Mouse (Mus musculus): Measurements from ENCODE around the gene Hils1.

Hils1 gene

GRCm38 (mm10) chr11:94994947-94995772 is 27.8 kb downstream of the Hils1 start:
- in situ Hi-C loops (cut with MboI; ENCODE audit: low pct_unique_long_range_greater_than_20kb in 1 of 2, low sequenced_read_pairs in 2 of 2, unreplicated experiment in 1 of 2), result no loop called here

GRCm38 (mm10) chr11:94996101-94996500 is 28.7 kb downstream of the Hils1 start:
- in situ Hi-C loops (cut with MboI; ENCODE audit: low pct_unique_long_range_greater_than_20kb in 1 of 2, low sequenced_read_pairs in 2 of 2, unreplicated experiment in 1 of 2), result no loop called here

GRCm38 (mm10) chr11:94996984-94997383 is 29.6 kb downstream of the Hils1 start:
- in situ Hi-C loops (cut with MboI; ENCODE audit: low pct_unique_long_range_greater_than_20kb in 1 of 2, low sequenced_read_pairs in 2 of 2, unreplicated experiment in 1 of 2), result no loop called here

GRCm38 (mm10) chr11:94997596-94997995 is 30.2 kb downstream of the Hils1 start:
- in situ Hi-C loops (cut with MboI; ENCODE audit: low pct_unique_long_range_greater_than_20kb in 1 of 2, low sequenced_read_pairs in 2 of 2, unreplicated experiment in 1 of 2), result no loop called here

- in situ Hi-C loops (cut with MboI; ENCODE audit: low pct_unique_long_range_greater_than_20kb in 1 of 2, low sequenced_read_pairs in 2 of 2, unreplicated experiment in 1 of 2), result no loop called here
These were observed 30.7 kb downstream of the Hils1 start for GRCm38 (mm10) chr11:94998041-94998531.

GRCm38 (mm10) chr11:95000128-95000527 is 32.7 kb downstream of the Hils1 start:
- in situ Hi-C loops (cut with MboI; ENCODE audit: low pct_unique_long_range_greater_than_20kb in 1 of 2, low sequenced_read_pairs in 2 of 2, unreplicated experiment in 1 of 2), result no loop called here

- in situ Hi-C loops (cut with MboI; ENCODE audit: low pct_unique_long_range_greater_than_20kb in 1 of 2, low sequenced_read_pairs in 2 of 2, unreplicated experiment in 1 of 2), result no loop called here
These were observed 33.2 kb downstream of the Hils1 start for GRCm38 (mm10) chr11:95000548-95000947.

- in situ Hi-C loops (cut with MboI; ENCODE audit: low pct_unique_long_range_greater_than_20kb in 1 of 2, low sequenced_read_pairs in 2 of 2, unreplicated experiment in 1 of 2), result no loop called here
These were observed 33.7 kb downstream of the Hils1 start for GRCm38 (mm10) chr11:95001058-95001457.

GRCm38 (mm10) chr11:95001584-95002347 is 34.4 kb downstream of the Hils1 start:
- in situ Hi-C loops (cut with MboI; ENCODE audit: low pct_unique_long_range_greater_than_20kb in 1 of 2, low sequenced_read_pairs in 2 of 2, unreplicated experiment in 1 of 2), result no loop called here

- in situ Hi-C loops (cut with MboI; ENCODE audit: low pct_unique_long_range_greater_than_20kb in 1 of 2, low sequenced_read_pairs in 2 of 2, unreplicated experiment in 1 of 2), result no loop called here
These were observed 35.3 kb downstream of the Hils1 start for GRCm38 (mm10) chr11:95002705-95003104.

- in situ Hi-C loops (cut with MboI; ENCODE audit: low pct_unique_long_range_greater_than_20kb in 1 of 2, low sequenced_read_pairs in 2 of 2, unreplicated experiment in 1 of 2), result no loop called here
These were observed 36.9 kb downstream of the Hils1 start for GRCm38 (mm10) chr11:95004136-95004936.

GRCm38 (mm10) chr11:95004937-95005198 is 37.5 kb downstream of the Hils1 start:
- in situ Hi-C loops (cut with MboI; ENCODE audit: low pct_unique_long_range_greater_than_20kb in 1 of 2, low sequenced_read_pairs in 2 of 2, unreplicated experiment in 1 of 2), result no loop called here

- in situ Hi-C loops (cut with MboI; ENCODE audit: low pct_unique_long_range_greater_than_20kb in 1 of 2, low sequenced_read_pairs in 2 of 2, unreplicated experiment in 1 of 2), result no loop called here
These were observed 38.6 kb downstream of the Hils1 start for GRCm38 (mm10) chr11:95006038-95006437.

GRCm38 (mm10) chr11:95006525-95007219 is 39.3 kb downstream of the Hils1 start:
- in situ Hi-C loops (cut with MboI; ENCODE audit: low pct_unique_long_range_greater_than_20kb in 1 of 2, low sequenced_read_pairs in 2 of 2, unreplicated experiment in 1 of 2), result no loop called here

GRCm38 (mm10) chr11:95007418-95007817 is 40.0 kb downstream of the Hils1 start:
- in situ Hi-C loops (cut with MboI; ENCODE audit: low pct_unique_long_range_greater_than_20kb in 1 of 2, low sequenced_read_pairs in 2 of 2, unreplicated experiment in 1 of 2), result no loop called here

- in situ Hi-C loops (cut with MboI; ENCODE audit: low pct_unique_long_range_greater_than_20kb in 1 of 2, low sequenced_read_pairs in 2 of 2, unreplicated experiment in 1 of 2), result no loop called here
These were observed 41.6 kb downstream of the Hils1 start for GRCm38 (mm10) chr11:95008661-95009628.

- in situ Hi-C loops (cut with MboI; ENCODE audit: low pct_unique_long_range_greater_than_20kb in 1 of 2, low sequenced_read_pairs in 2 of 2, unreplicated experiment in 1 of 2), result no loop called here
These were observed 42.2 kb downstream of the Hils1 start, which contains the start of gene Samd14 for GRCm38 (mm10) chr11:95009629-95010014. Gene Samd14 (plus strand): TSS chr11:95009879.

Data from mouse embryonic stem cell (cell line).